25 mouse cellular contexts compared by ENCODE assay signal in genomic region chr15:28873001-28873400, GRCm38 (mm10).
DNase-seq lines count a peak whose midpoint lies in the region; ATAC-seq lines count a peak whose summit lies in the region.
"Had no signal": no experiment of that assay in that cellular context is flagged by ENCODE, and none has a peak within 500 bp of the region (broad histone marks: within the 10 kb centered on the region; RNA-seq: fewer than 3 reads in every experiment).

No protein-coding gene starts in this region.

- intact Hi-C loops in left cerebral cortex, postnatal 14 days (cut with DNase I): no loop called here

- H3K9me3 ChIP-seq in midbrain, embryonic 11.5 days (ENCODE audit: control insufficient read depth, low read length): no peaks in the 10 kb centered on the region
- H3K9me3 ChIP-seq: embryonic facial prominence, embryonic 13.5 days; forebrain, embryonic 12.5 days; G1E; heart, embryonic 10.5 days; hindbrain, embryonic 12.5 days had no signal

- no peaks in the 10 kb centered on the region for H3K36me3 ChIP-seq in midbrain, embryonic 11.5 days (ENCODE audit: control insufficient read depth, insufficient read depth, low read length)
- H3K36me3 ChIP-seq: embryonic facial prominence, embryonic 13.5 days; forebrain, embryonic 12.5 days; G1E; heart, embryonic 10.5 days; hindbrain, embryonic 12.5 days had no signal

- H3K4me1 ChIP-seq in midbrain, embryonic 11.5 days (ENCODE audit: control insufficient read depth, insufficient read depth, low read length): no peaks in the 10 kb centered on the region
- H3K4me1 ChIP-seq: embryonic facial prominence, embryonic 13.5 days; forebrain, embryonic 12.5 days; heart, embryonic 10.5 days; hindbrain, embryonic 12.5 days had no signal

- no peak for DNase-seq in frontal cortex, postnatal 25 days (ENCODE audit: low spot score in 2 of 2)
- DNase-seq in left cerebral cortex, postnatal 14 days (ENCODE audit: low spot score in 2 of 2): peak; percentile 15 to 73
- no peak for DNase-seq in left cerebral cortex, adult 18-20 months (ENCODE audit: low spot score in 2 of 2)
- DNase-seq in frontal cortex, postnatal 14 days (ENCODE audit: low spot score in 2 of 2): peak; percentile 4
- peak; percentile 4 to 6 for DNase-seq in right cerebral cortex, postnatal 36 days (ENCODE audit: low spot score in 2 of 2)
- DNase-seq in retina, postnatal 1 day: no peak
- DNase-seq in midbrain, embryonic 11.5 days (ENCODE audit: low spot score, missing footprints): no peak
- DNase-seq: adrenal gland, adult 8-10 months; adrenal gland, postnatal 36 days; B cell, adult 2 months; cerebellum, adult 11 months; cerebellum, adult 8-10 months; cerebellum, postnatal 25 days; gastrocnemius, postnatal 10 days; heart, adult 18-20 months; heart, postnatal 10 days; heart, postnatal 4 days had no signal

- no peaks in the 10 kb centered on the region for H3K27me3 ChIP-seq in midbrain, embryonic 11.5 days (ENCODE audit: control insufficient read depth, insufficient read depth, low read length)
- H3K27me3 ChIP-seq: embryonic facial prominence, embryonic 13.5 days; forebrain, embryonic 12.5 days; hindbrain, embryonic 12.5 days had no signal

- no peak overlapping the region for H3K4me3 ChIP-seq in midbrain, embryonic 11.5 days (ENCODE audit: low read depth, low read length)
- H3K4me3 ChIP-seq: embryonic facial prominence, embryonic 13.5 days; forebrain, embryonic 12.5 days; heart, embryonic 10.5 days; hindbrain, embryonic 12.5 days had no signal

- peak; percentile 69; the same call in 1 of the 2 replicates for ATAC-seq in frontal cortex, adult (ENCODE audit: low TSS enrichment)
- ATAC-seq in midbrain, embryonic 11.5 days (ENCODE audit: low FRiP score): no peak
- ATAC-seq: CD4-positive, CD25-positive, alpha-beta regulatory T cell, adult 4 months; forebrain, embryonic 16.5 days had no signal

- WGBS in midbrain, embryonic 11.5 days: 91% methylated on average over 2 of the region's 2 CpGs

- no peak overlapping the region for H3K27ac ChIP-seq in midbrain, embryonic 11.5 days (ENCODE audit: low read depth, low read length)
- H3K27ac ChIP-seq: embryonic facial prominence, embryonic 13.5 days; forebrain, embryonic 12.5 days; heart, embryonic 10.5 days; hindbrain, embryonic 12.5 days had no signal

- H3K4me2 ChIP-seq in midbrain, embryonic 11.5 days: no peak overlapping the region
- H3K4me2 ChIP-seq: embryonic facial prominence, embryonic 13.5 days; forebrain, embryonic 12.5 days; hindbrain, embryonic 12.5 days had no signal

- no peak overlapping the region for H3K9ac ChIP-seq in midbrain, embryonic 11.5 days (ENCODE audit: low read length)
- H3K9ac ChIP-seq: embryonic facial prominence, embryonic 13.5 days; forebrain, embryonic 12.5 days; hindbrain, embryonic 12.5 days had no signal

Comparison
In these comparisons a context has a peak if more than half of its experiments do, and no peak if none do; other contexts are left out.
1. DNase-seq: peak in left cerebral cortex, postnatal 14 days (2 of 2), frontal cortex, postnatal 14 days (2 of 2) and right cerebral cortex, postnatal 36 days (2 of 2); none in frontal cortex, postnatal 25 days (0 of 2), left cerebral cortex, adult 18-20 months (0 of 2), retina, postnatal 1 day (single experiment) and midbrain, embryonic 11.5 days (single experiment).